Mouse (Mus musculus): ENCODE data around the gene BC049762.

BC049762 gene

DNA sequence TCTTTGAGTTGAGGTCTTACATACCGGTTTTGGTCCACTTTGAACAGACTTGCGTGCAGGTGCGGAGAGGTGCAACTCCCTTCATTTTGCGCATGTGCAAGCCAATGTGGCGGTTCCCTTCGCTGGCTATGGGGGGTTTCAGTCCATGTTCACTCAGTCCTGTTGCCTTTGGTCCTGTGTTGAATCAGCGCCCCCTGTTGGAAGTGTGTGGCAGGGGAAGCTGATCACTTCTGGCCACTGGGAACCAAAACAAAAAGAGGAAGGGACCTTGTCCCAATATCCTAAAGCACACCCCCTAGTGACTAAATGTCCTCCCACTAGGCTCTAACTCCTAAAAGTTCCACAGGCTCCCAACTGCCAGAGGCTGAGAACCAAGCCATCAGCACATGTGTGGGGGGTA is 48.8 kb downstream of the BC049762 start:
- DNase-seq = no peak

DNA sequence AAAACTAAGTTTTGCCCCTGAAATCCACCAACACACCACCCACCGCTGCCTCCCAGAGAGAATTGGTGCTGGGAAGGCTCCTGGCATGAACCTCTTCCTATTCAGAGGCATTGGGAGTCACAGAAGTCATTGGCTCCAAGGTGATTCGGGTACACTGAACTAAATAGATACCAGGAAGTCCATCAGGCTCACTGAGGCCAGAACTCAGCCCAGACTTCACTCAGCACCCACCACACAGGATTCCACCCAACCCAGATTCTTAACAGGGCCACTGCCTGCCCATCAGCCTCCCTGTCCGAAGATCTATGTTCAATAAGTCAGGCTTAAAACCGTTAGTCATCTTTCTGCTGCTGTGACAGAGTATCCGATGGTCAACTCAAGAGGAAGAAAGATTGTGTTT is 51.4 kb downstream of the BC049762 start:
- no peak for DNase-seq

DNA sequence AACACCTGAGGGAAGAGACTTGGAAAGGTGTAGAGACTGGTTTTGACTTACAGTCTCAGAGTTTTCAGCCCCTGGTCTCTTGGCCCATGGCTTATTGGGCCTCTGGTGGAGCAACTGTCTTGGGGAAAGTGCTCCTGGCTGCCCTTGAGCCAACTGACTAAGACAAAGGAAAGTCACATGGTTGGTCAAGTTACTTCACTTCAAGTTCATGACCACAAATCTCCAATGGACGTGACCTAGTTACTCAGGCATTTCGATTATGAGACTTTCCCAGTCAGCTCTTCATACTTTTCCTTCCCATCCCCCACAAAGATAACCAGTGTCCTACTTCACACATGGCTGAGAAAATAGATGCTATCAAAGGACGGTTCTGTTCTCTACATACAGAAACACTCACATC is 55.1 kb downstream of the BC049762 start:
- DNase-seq = no peak
